Mouse (Mus musculus) cerebellum, postnatal 10 days (tissue): ENCODE data around the gene Hmgxb4.

ENCODE experiments used
- DNase-seq, 2 experiments: peaks; one replicate each; pipeline ENCODE4 v3.0.0; 2021; ENCODE audit warnings: mixed read lengths in 2 of 2

Gene Hmgxb4

GRCm38 (mm10) chr8:75018274-75018972 is 25.3 kb downstream of the Hmgxb4 start:
- no peak for DNase-seq

DNA sequence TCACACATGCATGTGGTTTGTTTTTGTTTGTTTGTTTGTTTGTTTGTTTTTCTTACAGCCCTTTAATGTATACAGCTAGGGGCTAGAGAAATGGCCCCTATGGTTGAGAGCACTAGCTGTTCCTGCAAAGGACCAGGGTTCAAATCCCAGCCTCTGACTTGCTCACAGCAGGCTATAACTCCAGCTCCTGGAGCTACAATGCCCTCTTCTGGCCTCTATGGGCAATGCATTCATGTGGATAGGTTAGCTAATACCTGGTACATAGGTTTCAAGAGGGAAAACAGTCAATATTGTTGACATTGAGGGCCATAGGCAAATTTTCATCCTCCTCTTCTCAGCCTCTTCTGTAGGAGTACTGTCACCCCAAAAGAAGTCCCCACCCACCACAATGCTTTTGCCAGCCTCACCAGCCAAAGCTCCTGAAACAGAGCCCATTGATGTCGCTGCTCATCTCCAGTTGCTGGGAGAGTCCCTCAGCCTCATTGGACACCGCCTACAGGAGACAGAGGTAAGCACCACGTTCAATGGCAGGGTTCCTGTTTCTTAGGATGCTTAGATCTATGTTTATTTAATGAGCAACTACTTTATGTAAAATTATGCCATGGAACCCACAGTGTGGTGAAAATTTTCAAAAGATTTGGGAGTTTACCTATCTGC is 30.6 kb downstream of the Hmgxb4 start:
- DNase-seq = no peak

- no peak for DNase-seq
Observed at GRCm38 (mm10) chr8:75025809-75026208, 32.7 kb downstream of the Hmgxb4 start.

DNA sequence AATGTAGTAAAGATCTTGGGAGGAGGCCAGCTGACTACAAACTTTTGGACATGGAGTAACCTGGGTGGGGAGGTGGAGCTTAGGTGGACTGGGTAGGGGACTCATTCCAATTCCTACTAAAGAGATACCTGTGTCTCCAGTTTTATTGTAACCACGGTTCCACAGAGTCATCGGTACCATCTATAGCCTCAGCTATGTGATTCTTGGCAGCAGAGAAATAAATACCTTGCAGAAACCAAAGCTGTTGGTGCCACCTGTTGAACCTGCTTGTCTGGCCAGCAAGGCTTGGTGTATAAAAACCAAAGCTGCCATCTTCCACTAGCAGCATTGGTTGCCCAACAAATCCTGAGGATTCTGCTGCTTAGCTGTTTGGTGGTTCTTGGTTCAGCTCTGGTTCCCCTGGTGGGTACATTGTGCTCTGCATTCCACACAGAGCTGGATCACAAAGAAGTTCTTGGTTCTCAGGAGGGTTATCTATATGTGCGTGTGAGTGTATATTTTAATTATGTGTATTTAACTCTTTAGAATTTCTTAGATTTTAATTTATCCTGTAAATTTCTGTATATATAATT is 37.4 kb downstream of the Hmgxb4 start:
- DNase-seq = no peak

DNA sequence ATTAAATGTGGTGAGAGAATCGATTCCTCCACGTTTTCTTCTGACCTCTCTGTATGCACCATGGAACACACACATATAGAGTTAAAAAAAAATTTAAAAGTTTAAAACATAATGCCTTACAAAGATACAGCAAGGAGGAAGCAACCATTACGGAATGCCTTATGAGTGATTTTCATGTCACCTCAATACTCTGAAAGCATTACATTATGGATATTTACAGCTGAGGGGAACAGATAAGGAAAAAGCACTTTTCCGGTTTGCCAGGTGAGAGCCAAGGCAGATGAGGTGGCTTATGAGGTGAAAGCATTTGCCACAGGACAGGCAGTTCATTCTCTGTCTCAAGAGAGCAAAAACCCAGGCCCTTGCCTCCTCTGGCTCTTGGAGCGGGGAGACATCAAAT is 39.8 kb downstream of the Hmgxb4 start:
- no peak for DNase-seq

GRCm38 (mm10) chr8:75033511-75034243 is 40.5 kb downstream of the Hmgxb4 start, which contains the start of gene Tom1:
TSS of gene Tom1 (plus strand) at chr8:75033705.
- DNase-seq = peak; percentile 98 to 99

GRCm38 (mm10) chr8:75034285-75034684 is 41.1 kb downstream of the Hmgxb4 start:
- DNase-seq = no peak

- peak in 1 of 2 experiments; percentile 35 for DNase-seq
Observed at GRCm38 (mm10) chr8:75035640-75036039, 42.5 kb downstream of the Hmgxb4 start.

GRCm38 (mm10) chr8:75038497-75038896 is 45.3 kb downstream of the Hmgxb4 start:
- no peak for DNase-seq

- DNase-seq = no peak
Observed at GRCm38 (mm10) chr8:75039754-75040153, 46.6 kb downstream of the Hmgxb4 start.

GRCm38 (mm10) chr8:75042171-75042570 is 49.0 kb downstream of the Hmgxb4 start:
- peak; percentile 33 to 36 for DNase-seq

- DNase-seq = no peak
Observed at GRCm38 (mm10) chr8:75042974-75043373, 49.8 kb downstream of the Hmgxb4 start.

DNA sequence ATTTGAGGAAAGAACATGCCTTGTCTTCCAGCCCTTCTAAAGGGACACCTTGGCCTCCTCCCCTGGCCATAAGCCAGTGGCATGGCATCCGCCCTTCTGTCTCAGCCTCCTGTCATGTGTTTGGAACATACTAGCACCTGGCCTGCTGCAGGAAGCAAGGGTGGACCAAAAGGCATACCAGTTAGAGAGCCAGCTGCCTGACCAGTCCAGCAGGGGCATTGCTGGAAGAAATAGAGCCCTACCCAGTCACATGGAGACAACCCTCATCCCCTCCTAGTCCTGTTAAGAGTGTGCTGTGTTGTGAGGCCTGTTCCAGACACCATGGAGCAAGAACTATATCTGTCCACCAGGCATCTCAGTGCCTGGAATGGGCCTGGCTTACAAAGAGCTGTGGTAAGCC is 53.1 kb downstream of the Hmgxb4 start:
- DNase-seq = peak; percentile 56 to 57

GRCm38 (mm10) chr8:75047784-75048183 is 54.6 kb downstream of the Hmgxb4 start:
- DNase-seq = no peak

- DNase-seq = no peak
Observed at GRCm38 (mm10) chr8:75053342-75053741, 60.2 kb downstream of the Hmgxb4 start.

- DNase-seq = no peak
Observed at GRCm38 (mm10) chr8:75055673-75056072, 62.5 kb downstream of the Hmgxb4 start.

GRCm38 (mm10) chr8:75060022-75060421 is 66.9 kb downstream of the Hmgxb4 start:
- DNase-seq = no peak

DNA sequence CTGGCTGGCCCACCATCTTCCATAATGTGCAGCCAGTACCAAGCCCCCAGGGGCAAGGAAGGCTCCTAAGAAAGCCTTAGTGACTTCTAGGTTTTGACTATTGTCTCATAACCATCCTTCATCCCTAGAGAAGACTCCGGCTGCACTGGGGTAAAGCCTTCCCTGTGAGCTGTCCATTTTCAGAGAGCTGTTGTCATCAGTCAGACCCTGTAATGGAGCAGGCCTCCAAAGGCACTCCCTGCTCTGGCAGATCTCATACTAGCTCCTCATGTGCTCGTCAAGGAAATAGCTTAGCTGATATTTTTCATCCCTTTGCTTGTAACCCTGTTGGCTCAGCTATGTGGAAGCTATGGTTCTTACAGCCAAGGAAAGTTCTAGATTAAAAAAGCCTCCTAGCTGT is 67.7 kb downstream of the Hmgxb4 start:
- DNase-seq = no peak

GRCm38 (mm10) chr8:75063290-75063689 is 70.1 kb downstream of the Hmgxb4 start:
- peak in 1 of 2 experiments; percentile 15 for DNase-seq

DNA sequence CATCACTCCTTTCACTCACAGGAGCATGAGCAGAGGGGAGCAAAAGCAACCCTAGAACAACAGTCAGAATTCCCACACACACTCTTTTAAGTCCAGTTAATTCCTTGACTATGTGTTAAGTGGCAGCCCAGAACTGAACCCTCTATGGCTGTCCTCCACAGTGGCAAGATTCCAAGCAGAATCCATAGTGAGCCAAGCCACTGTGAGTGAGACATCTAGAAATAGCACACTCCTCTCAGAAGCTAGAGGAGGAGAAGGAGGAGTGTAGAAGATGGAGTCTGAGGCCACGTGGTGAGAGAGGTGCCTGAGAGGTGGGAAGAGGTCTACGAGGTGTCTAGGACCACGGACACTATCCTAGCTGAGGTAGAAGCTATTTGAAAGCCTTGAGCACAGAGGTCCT is 71.6 kb downstream of the Hmgxb4 start:
- DNase-seq = no peak

DNA sequence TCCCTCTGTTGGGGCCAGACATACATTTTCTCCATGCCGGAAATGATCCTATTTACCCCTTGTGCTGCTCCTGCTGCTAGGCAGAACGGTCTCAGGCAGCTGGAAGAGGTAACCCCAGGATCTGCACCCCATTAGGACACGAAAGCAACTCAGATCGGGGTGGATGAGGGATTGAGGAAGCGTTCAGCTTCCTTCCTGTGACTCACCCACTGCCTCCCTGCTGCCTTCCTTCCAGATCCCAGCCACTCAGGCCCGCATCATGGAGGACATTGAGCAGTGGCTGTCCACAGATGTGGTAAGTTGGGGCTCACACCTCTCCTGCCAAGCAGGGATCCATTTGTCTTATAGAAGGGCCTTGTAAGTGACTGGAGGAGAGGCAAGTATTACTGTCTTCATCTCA is 74.1 kb downstream of the Hmgxb4 start:
- no peak for DNase-seq

DNA sequence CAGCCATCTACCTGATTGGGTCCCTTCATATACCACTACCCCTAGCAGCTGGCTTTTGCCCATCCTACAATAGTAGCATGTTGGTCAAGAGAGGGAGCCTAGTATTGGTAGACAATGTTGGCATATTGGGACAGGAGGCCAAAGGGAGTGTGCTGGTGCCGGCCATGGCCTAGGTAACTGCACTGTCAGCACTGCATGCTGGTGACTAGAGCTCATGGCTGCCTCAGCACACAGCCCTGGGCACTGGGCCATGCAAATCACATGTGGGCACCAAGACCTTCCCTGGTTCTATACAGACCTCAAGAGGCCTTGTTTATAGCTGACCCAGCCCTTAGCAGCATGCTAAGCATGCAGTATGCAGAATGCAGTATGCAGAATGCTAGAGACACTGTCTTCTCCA is 77.1 kb downstream of the Hmgxb4 start:
- DNase-seq = no peak

- DNase-seq = peak; percentile 90 to 93
Observed at GRCm38 (mm10) chr8:75071627-75072346, 78.6 kb downstream of the Hmgxb4 start.
